8 mouse cellular contexts compared by ENCODE assay signal in genomic region chr17:47371451-47371850, GRCm38 (mm10). TPM values are rescaled to one million over a fixed set of nuclear protein-coding genes. Genes with fewer than 3 reads are reported as not detected.
DNase-seq lines count a peak whose midpoint lies in the region; ATAC-seq lines count a peak whose summit lies in the region.

No protein-coding gene starts in this region.

- 9% methylated on average over 4 of the region's 4 CpGs for WGBS in kidney, embryonic 16.5 days
- WGBS in liver, embryonic 12.5 days (ENCODE audit: insufficient replicate concordance): 11% methylated on average over 4 of the region's 4 CpGs

- peak; percentile 77 for DNase-seq in B cell, adult 2 months
- DNase-seq in MEL-GATA-1-ER (ENCODE audit: extremely low read depth, low read depth): peak; percentile 76
- DNase-seq in cerebellum, postnatal 10 days: peak; percentile 80 to 84
- peak; percentile 39 to 82 for DNase-seq in frontal cortex, adult 2 months (ENCODE audit: extremely low spot score in 1 of 2, low spot score in 1 of 2)
- DNase-seq in natural killer cell, adult 2 months (ENCODE audit: low spot score in 2 of 2): peak; percentile 58 to 64
- peak; percentile 11 to 70 for DNase-seq in thymus, postnatal 10 days (ENCODE audit: low spot score in 2 of 2)

- peak; percentile 79; the same call in 1 of the 2 replicates for ATAC-seq in kidney, embryonic 16.5 days (ENCODE audit: low FRiP score, low TSS enrichment)
- peak; percentile 62 for ATAC-seq in liver, embryonic 12.5 days

- H3K27me3 ChIP-seq in kidney, embryonic 16.5 days (ENCODE audit: insufficient read depth, low read length): no peaks in the 10 kb centered on the region
- peaks cover 13% of the 10 kb centered on the region; the same call in 1 of the 2 replicates for H3K27me3 ChIP-seq in liver, embryonic 12.5 days (replicated peaks)

- no peak overlapping the region for H3K4me2 ChIP-seq in kidney, embryonic 16.5 days (replicated peaks; ENCODE audit: low read depth, low read length)
- no peak overlapping the region for H3K4me2 ChIP-seq in liver, embryonic 12.5 days

- H3K4me1 ChIP-seq in kidney, embryonic 16.5 days (ENCODE audit: insufficient read depth, low read length): peaks cover 7% of the 10 kb centered on the region
- H3K4me1 ChIP-seq in liver, embryonic 12.5 days: peaks cover 22% of the 10 kb centered on the region

- H3K9ac ChIP-seq in kidney, embryonic 16.5 days (replicated peaks; ENCODE audit: low read length): no peak overlapping the region
- no peak overlapping the region for H3K9ac ChIP-seq in liver, embryonic 12.5 days

- peaks cover 35% of the 10 kb centered on the region for H3K36me3 ChIP-seq in kidney, embryonic 16.5 days (ENCODE audit: insufficient read depth, low read length)
- peaks cover 44% of the 10 kb centered on the region for H3K36me3 ChIP-seq in liver, embryonic 12.5 days

- H3K4me3 ChIP-seq in kidney, embryonic 16.5 days (ENCODE audit: low read length): no peak overlapping the region
- no peak overlapping the region for H3K4me3 ChIP-seq in liver, embryonic 12.5 days

- no peaks in the 10 kb centered on the region for H3K9me3 ChIP-seq in kidney, embryonic 16.5 days (ENCODE audit: low read length)
- H3K9me3 ChIP-seq in liver, embryonic 12.5 days (replicated peaks): no peaks in the 10 kb centered on the region

- no peak overlapping the region for H3K27ac ChIP-seq in kidney, embryonic 16.5 days (ENCODE audit: low read length)
- no peak overlapping the region for H3K27ac ChIP-seq in liver, embryonic 12.5 days

RNA-seq across cellular contexts. Expression of gene Mrps10, which starts 2.8 kb away (rescaled TPM):
- polyA plus RNA-seq in frontal cortex, adult 2 months (2012; rRNA removed): 47.0 and 48.9 TPM in 2 replicates
- polyA plus RNA-seq in kidney, embryonic 16.5 days (2015; fragmentation: Nextera tagmentation; extraction: Ambion mirVana): 80.0 and 83.3 TPM in 2 replicates
- polyA plus RNA-seq in liver, embryonic 12.5 days (2016; fragmentation: Nextera tagmentation; extraction: Ambion mirVana): 66.2 and 70.4 TPM in 2 replicates

RNA-seq across cellular contexts. Expression of gene Guca1b, which starts 13.7 kb away (rescaled TPM):
- 0.52 and 1.4 TPM in 2 replicates for polyA plus RNA-seq in frontal cortex, adult 2 months (2012; rRNA removed)
- 3.9 and 4.7 TPM in 2 replicates for polyA plus RNA-seq in kidney, embryonic 16.5 days (2015; fragmentation: Nextera tagmentation; extraction: Ambion mirVana)
- 0.48 and 0.56 TPM in 2 replicates for polyA plus RNA-seq in liver, embryonic 12.5 days (2016; fragmentation: Nextera tagmentation; extraction: Ambion mirVana)

RNA-seq across cellular contexts. Expression of gene Guca1a, which starts 28.9 kb away (rescaled TPM):
- polyA plus RNA-seq in frontal cortex, adult 2 months (2012; rRNA removed): 0.38 and 0.66 TPM in 2 replicates
- 2.2 and 2.7 TPM in 2 replicates for polyA plus RNA-seq in kidney, embryonic 16.5 days (2015; fragmentation: Nextera tagmentation; extraction: Ambion mirVana)
- polyA plus RNA-seq in liver, embryonic 12.5 days (2016; fragmentation: Nextera tagmentation; extraction: Ambion mirVana): 0.97 and 1.4 TPM in 2 replicates
